Mouse (Mus musculus): ENCODE measurements around the gene Bcl7a.

GRCm38 (mm10) chr5:123397786-123398185 is 54.2 kb downstream of the Bcl7a start:
- TF ChIP-seq CTCF (IDR thresholded peaks at IDR 0.05) (no peak), EP300 (IDR thresholded peaks at IDR 0.05) (peak; percentile 71)

Data from lung, postnatal 0 days (tissue).